Mouse (Mus musculus): ENCODE data around the gene Col5a3. TPM values are rescaled to one million over a fixed set of nuclear protein-coding genes. Genes with fewer than 3 reads are reported as not detected.

Gene Col5a3
- polyA plus RNA-seq, 1 experiment from 2014 or later = 0.21 TPM

Other genes starting within 250 kb of the Col5a3 start
- gene Zfp846, start 233.8 kb downstream of the Col5a3 start, polyA plus RNA-seq (2014; fragmentation: Nextera tagmentation; extraction: Ambion mirVana) = 21.2 and 21.6 TPM in 2 replicates
- 391 and 397 TPM in 2 replicates for gene Ubl5, start 172.2 kb downstream of the Col5a3 start, polyA plus RNA-seq (2014; fragmentation: Nextera tagmentation; extraction: Ambion mirVana)
- gene Fbxl12, start 170.3 kb downstream of the Col5a3 start, polyA plus RNA-seq (2014; fragmentation: Nextera tagmentation; extraction: Ambion mirVana) = 15.3 and 15.8 TPM in 2 replicates
- 68.7 and 71.6 TPM in 2 replicates for gene Pin1, start 163.0 kb downstream of the Col5a3 start, polyA plus RNA-seq (2014; fragmentation: Nextera tagmentation; extraction: Ambion mirVana)
- gene Olfm2, start 68.7 kb downstream of the Col5a3 start, polyA plus RNA-seq (2014; fragmentation: Nextera tagmentation; extraction: Ambion mirVana) = 76.1 and 88.4 TPM in 2 replicates
- gene Rdh8, start 3.4 kb upstream of the Col5a3 start, polyA plus RNA-seq (2014; fragmentation: Nextera tagmentation; extraction: Ambion mirVana) = not detected in 2 replicates
- 0.65 and 0.94 TPM in 2 replicates for gene A230050P20Rik, start 53.6 kb upstream of the Col5a3 start, polyA plus RNA-seq (2014; fragmentation: Nextera tagmentation; extraction: Ambion mirVana)
- gene Angptl6, start 64.7 kb upstream of the Col5a3 start, polyA plus RNA-seq (2014; fragmentation: Nextera tagmentation; extraction: Ambion mirVana) = 4.0 and 5.7 TPM in 2 replicates
- 60.8 and 64.0 TPM in 2 replicates for gene Ppan, start 73.1 kb upstream of the Col5a3 start, polyA plus RNA-seq (2014; fragmentation: Nextera tagmentation; extraction: Ambion mirVana)
- gene Eif3g, start 83.6 kb upstream of the Col5a3 start, polyA plus RNA-seq (2014; fragmentation: Nextera tagmentation; extraction: Ambion mirVana) = 352 and 373 TPM in 2 replicates
- gene Dnmt1, start 144.8 kb upstream of the Col5a3 start, polyA plus RNA-seq (2014; fragmentation: Nextera tagmentation; extraction: Ambion mirVana) = 70.3 and 72.7 TPM in 2 replicates
- gene S1pr2, start 161.7 kb upstream of the Col5a3 start, polyA plus RNA-seq (2014; fragmentation: Nextera tagmentation; extraction: Ambion mirVana) = 24.8 and 28.5 TPM in 2 replicates
- gene Mrpl4, start 187.7 kb upstream of the Col5a3 start, polyA plus RNA-seq (2014; fragmentation: Nextera tagmentation; extraction: Ambion mirVana) = 131 and 135 TPM in 2 replicates
- gene Icam1, start 200.9 kb upstream of the Col5a3 start, polyA plus RNA-seq (2014; fragmentation: Nextera tagmentation; extraction: Ambion mirVana) = 5.6 TPM in 2 replicates
- 4.2 and 5.8 TPM in 2 replicates for gene Icam4, start 214.3 kb upstream of the Col5a3 start, polyA plus RNA-seq (2014; fragmentation: Nextera tagmentation; extraction: Ambion mirVana)
- gene Icam5, start 217.0 kb upstream of the Col5a3 start, polyA plus RNA-seq (2014; fragmentation: Nextera tagmentation; extraction: Ambion mirVana) = 0.11 TPM in 1 of 2 replicates, not detected in the other

All from neural tube, embryonic 11.5 days (tissue).